Mouse (Mus musculus): ENCODE results near the gene Olfr1451.
"Not testable (repeated sequence)": the region's sequence is repeated elsewhere in the genome, so short reads cannot be mapped to it uniquely, and the experiment has no call there.

Olfr1451 gene

DNA sequence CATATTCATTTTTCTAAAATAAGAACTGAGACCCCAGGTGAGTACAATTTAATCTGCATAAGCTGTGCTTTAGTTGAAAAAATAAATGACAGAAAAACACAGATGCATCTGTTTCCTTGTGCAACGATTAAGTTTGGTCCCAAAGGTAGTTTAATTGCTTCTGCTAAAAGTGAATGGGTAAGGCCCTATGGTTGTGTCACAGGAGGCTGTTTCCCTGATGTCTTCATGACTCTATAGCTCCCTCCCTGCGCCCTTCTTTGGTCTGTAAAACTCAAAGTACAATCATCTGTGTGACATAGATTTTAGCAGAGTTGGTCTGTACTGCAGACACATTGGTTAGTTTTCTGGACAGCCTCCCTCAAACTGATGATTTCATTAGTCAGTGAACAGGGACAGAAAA, at the start of gene Olfr1451:
Gene Olfr1451 (plus strand): TSS at position 301 of the 400 bp plus-strand sequence.
- no peak for DNase-seq (ENCODE audit: low read depth)

DNA sequence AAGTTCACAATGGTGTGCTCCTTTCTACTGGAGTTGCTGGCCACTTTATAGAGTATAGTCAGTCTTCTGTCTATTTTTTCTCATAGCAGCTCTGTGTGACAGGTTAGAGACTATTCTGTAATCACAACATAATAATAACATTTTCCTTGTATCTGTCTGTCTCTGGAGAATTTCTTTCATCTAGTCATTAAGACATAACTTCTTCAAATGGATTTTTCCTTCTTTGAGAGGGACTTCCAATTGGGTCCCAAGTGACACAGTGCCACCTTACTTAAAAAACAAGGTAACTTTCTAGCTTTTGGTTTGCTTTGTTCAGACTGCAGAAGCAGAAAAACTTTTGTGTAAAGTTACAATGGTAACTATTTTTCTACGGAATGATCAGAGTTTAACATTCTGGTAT, 44.9 kb upstream of the Olfr1451 start, which contains the start of gene Olfr1450:
Gene Olfr1450 (plus strand): TSS at position 301 of the 400 bp plus-strand sequence.
- no peak for DNase-seq (ENCODE audit: low read depth)

DNA sequence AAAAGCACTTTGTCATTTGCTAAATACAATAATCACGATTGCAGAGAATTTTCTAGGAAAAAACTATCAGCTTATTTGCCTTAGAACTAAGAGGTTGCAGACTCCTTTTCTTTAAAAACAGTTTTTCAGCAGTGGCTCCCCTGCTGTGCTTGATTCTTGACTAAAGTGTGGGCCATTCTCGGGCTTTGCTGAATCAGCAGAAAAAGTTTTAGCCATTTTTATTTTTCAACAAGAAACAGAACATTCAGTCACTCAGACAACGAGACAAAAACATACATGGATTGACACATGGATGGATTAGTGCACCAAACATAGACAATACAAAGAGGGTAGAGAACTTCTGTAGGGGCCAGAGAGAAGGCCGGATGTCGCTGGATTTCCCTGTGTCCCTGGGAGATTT, 24.7 kb upstream of the Olfr1451 start:
- not testable (repeated sequence) for DNase-seq (ENCODE audit: low read depth)

GRCm38 (mm10) chr19:12992316-12992715, 2.5 kb upstream of the Olfr1451 start:
- not testable (repeated sequence) for DNase-seq (ENCODE audit: low read depth)

DNA sequence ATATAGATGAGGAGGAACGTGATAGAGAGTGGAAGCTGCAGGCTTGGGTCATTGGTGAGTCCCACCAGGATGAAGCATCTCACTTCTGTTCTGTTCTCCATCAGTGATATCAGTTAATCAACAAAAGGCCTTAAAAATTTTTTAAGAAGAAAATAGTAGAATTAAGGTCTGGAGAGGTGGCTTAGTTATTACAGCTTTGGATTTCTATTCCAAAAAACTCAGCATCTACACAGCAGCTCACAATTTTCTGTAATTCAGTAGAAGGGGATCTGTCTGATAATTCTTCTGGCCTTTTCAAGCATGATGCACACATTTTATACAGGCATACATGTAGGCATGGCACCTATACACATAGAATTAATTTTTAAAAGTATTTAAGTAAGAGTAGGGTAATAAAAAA, 33.4 kb downstream of the Olfr1451 start, which contains the start of gene Olfr1453:
Gene Olfr1453 (minus strand): TSS at position 101 of the 400 bp plus-strand sequence.
- DNase-seq (ENCODE audit: low read depth), result no peak
